Mouse (Mus musculus): Measurements from ENCODE around the gene Galnt2.

GRCm38 (mm10) chr8:124384336-124384735, 153.1 kb downstream of the Galnt2 start:
- TF ChIP-seq POLR2A (IDR thresholded peaks at IDR 0.05; ENCODE audit: borderline replicate concordance, low read depth, low read length) (no peak), CTCF (IDR thresholded peaks at IDR 0.05; ENCODE audit: low read depth, low read length) (no peak)

Measured in bone marrow macrophage, adult 2 months (primary cell).